Mouse (Mus musculus) bone marrow, adult 2 months (tissue): Measurements from ENCODE around the gene Crot.

Experiments
- CTCF ChIP-seq: fragments of 200-500 bp; IDR thresholded peaks from 2 replicates; pipeline ENCODE4 v1.5.1; 2011; ENCODE audit warnings: low read length, control low read depth; ENCODE audit not compliant: control insufficient read depth, insufficient read depth
- POLR2A ChIP-seq: fragments of 200-500 bp; IDR thresholded peaks from 2 replicates; pipeline ENCODE4 v1.6.1; 2011; ENCODE audit warnings: low read depth, mild to moderate bottlenecking, control low read depth, low read length, borderline replicate concordance; ENCODE audit not compliant: control insufficient read depth

DNA sequence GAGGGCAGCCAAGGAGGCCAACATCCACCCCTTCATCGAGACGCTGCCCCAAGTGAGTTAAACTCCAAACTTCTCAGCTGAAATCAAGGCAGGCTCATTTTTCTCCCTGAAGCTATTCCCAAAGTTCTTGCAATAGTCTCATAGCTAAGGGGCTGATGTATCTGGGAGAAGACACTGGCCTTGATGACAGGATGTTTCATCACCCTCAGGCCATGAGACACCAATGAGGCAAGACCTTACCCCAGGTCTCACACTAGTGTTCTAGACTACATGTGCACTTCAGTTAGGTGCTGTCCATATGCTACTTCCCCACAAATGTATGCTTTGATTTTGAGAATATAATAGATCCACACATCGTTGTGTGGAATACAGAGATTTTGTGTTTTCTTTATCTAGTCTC, 41.6 kb downstream of the Crot start:
- TF ChIP-seq CTCF = no peak
- no peak for TF ChIP-seq POLR2A
